Mouse (Mus musculus) T-helper 2 cell (primary cell): Measurements from ENCODE around the gene Ubl5.

ENCODE experiments used
- in situ Hi-C: fragments of 300-600 bp; cut with MboI, MseI; formaldehyde crosslinking; loops from one replicate; pipeline ENCODE4 v1.15.1; 2025; ENCODE audit warnings: high pct_unique_total_duplicates

Ubl5 gene

DNA sequence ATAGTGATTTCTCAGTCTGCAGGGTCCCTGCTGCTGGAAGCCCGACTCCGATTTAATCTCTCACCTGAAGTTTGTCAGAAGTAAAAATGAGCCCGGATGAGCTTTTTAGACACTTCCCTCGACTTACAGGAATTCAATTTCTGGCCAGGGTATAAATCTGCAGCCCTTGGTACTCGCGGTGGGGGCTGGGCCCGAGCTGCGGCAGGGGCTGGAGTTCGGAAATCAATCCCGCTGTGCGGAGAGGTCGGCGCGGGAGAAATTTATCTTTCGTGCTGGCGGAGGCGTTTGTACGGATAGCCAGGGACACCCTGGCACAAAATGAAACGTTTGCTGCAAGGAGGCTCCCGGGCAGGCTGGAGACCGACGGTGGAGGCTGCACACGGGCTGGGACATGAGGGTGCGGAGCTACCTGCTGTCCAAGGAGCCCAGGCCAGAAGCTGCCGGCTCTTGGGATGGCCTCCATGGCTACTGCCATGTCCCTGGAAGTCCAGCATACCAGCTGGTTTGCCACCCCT, 52.1 kb downstream of the Ubl5 start:
- in situ Hi-C loops = no loop called here

GRCm38 (mm10) chr9:20696107-20696712, 53.5 kb downstream of the Ubl5 start:
- in situ Hi-C loops = no loop called here
